Mouse (Mus musculus) brown adipose tissue, adult 24 weeks (tissue): ENCODE measurements at regions not wholly inside any gene's neighbourhood (a gene's known extent, or its start where the extent isn't known, plus 50 kb on each side); places are given as distances from the start of the nearest gene placed in this dataset.

Source experiments
- H3K27ac ChIP-seq: fragments of 200-500 bp; replicated peaks from 2 replicates; pipeline ENCODE4 v1.5.1; 2012; ENCODE audit warnings: low read depth, mild to moderate bottlenecking, low read length
- H3K4me1 ChIP-seq: fragments of 200-500 bp; 2 replicates; pipeline ENCODE4 v1.6.1; 2012; ENCODE audit warnings: low read length, mixed read lengths; ENCODE audit not compliant: control insufficient read depth, insufficient read depth, insufficient read length
- H3K4me3 ChIP-seq: fragments of 200-500 bp; 2 replicates; pipeline ENCODE4 v1.5.1; 2012; ENCODE audit warnings: low read depth, mild to moderate bottlenecking, low read length, moderate library complexity; ENCODE audit not compliant: insufficient read depth

GRCm38 (mm10) chr8:75353786-75354185, 52.6 kb downstream of the Gm10358 start:
- no peak overlapping the region for H3K27ac ChIP-seq
- H3K4me3 ChIP-seq = no peak overlapping the region
- no peaks in the 10 kb centered on the region for H3K4me1 ChIP-seq

- H3K4me1 ChIP-seq = peaks cover 7% of the 10 kb centered on the region; the same call in 1 of the 2 replicates
- H3K27ac ChIP-seq = no peak overlapping the region
- H3K4me3 ChIP-seq = no peak overlapping the region
Observed at GRCm38 (mm10) chr8:75350141-75350540, 56.2 kb downstream of the Gm10358 start.

- H3K27ac ChIP-seq = peak overlapping the region; percentile 89; the same call in 1 of the 2 replicates
- no peak overlapping the region for H3K4me3 ChIP-seq
- peaks cover 7% of the 10 kb centered on the region; the same call in 1 of the 2 replicates for H3K4me1 ChIP-seq
Observed at GRCm38 (mm10) chr8:75348047-75348446, 58.3 kb downstream of the Gm10358 start.

GRCm38 (mm10) chr8:75320614-75321013, 85.8 kb downstream of the Gm10358 start:
- Histone ChIP-seq H3K4me1 (no peaks in the 10 kb centered on the region; the same call in 1 of the 2 replicates), H3K4me3 (no peak overlapping the region), H3K27ac (no peak overlapping the region)

GRCm38 (mm10) chr8:75318526-75318925, 87.9 kb downstream of the Gm10358 start:
- Histone ChIP-seq H3K4me1 (no peaks in the 10 kb centered on the region; the same call in 1 of the 2 replicates), H3K27ac (no peak overlapping the region), H3K4me3 (no peak overlapping the region)

GRCm38 (mm10) chr8:75315886-75316285, 90.5 kb downstream of the Gm10358 start:
- Histone ChIP-seq H3K4me3 (no peak overlapping the region), H3K4me1 (no peaks in the 10 kb centered on the region), H3K27ac (no peak overlapping the region)

- no peaks in the 10 kb centered on the region for H3K4me1 ChIP-seq
- no peak overlapping the region for H3K27ac ChIP-seq
- H3K4me3 ChIP-seq = no peak overlapping the region
Observed at GRCm38 (mm10) chr8:75309463-75309862, 95.7 kb downstream of the Rasd2 start.

GRCm38 (mm10) chr8:75291921-75292320, 78.2 kb downstream of the Rasd2 start:
- H3K4me3 ChIP-seq = no peak overlapping the region
- H3K4me1 ChIP-seq = no peaks in the 10 kb centered on the region
- H3K27ac ChIP-seq = no peak overlapping the region

GRCm38 (mm10) chr8:75289933-75290332, 76.2 kb downstream of the Rasd2 start:
- no peaks in the 10 kb centered on the region for H3K4me1 ChIP-seq
- no peak overlapping the region for H3K27ac ChIP-seq
- H3K4me3 ChIP-seq = no peak overlapping the region
